Mouse (Mus musculus) adrenal gland, postnatal 14 days (tissue): ENCODE data around the gene Cst12. TPM values are rescaled to one million over a fixed set of nuclear protein-coding genes. Genes with fewer than 3 reads are reported as not detected.
A peak's percentile ranks its signal among the peaks of the same experiment; 100 is the strongest.
"Not testable (repeated sequence)": the region's sequence is repeated elsewhere in the genome, so short reads cannot be mapped to it uniquely, and the experiment has no call there.

ENCODE experiments used
- DNase-seq: peaks from one replicate; pipeline ENCODE4 v3.0.0; 2021; ENCODE audit warnings: mixed read lengths
- long read RNA-seq, 2 experiments: library from polyadenylated mRNA; stranded (forward); transcript quantifications; one replicate each; pipeline ENCODE4 v2.0.0; 2021
- total RNA-seq: library from RNA; stranded (reverse); gene quantifications from 2 replicates; pipeline ENCODE4 v1.2.3, GENCODE M21; 2021

Gene Cst12
- not detected in 2 replicates for total RNA-seq
- long read RNA-seq, experiment 1, result 0 reads
- long read RNA-seq, experiment 2, result 0 reads

GRCm38 (mm10) chr2:148789142-148789541, at the start of gene Cst12:
Gene Cst12 (plus strand): TSS chr2:148789361.
- no peak for DNase-seq

- DNase-seq, result no peak
Measured at GRCm38 (mm10) chr2:148743001-148743400, 46.2 kb upstream of the Cst12 start.

- DNase-seq, result no peak
Measured at GRCm38 (mm10) chr2:148743846-148744407, 45.2 kb upstream of the Cst12 start.

- no peak for DNase-seq
Measured at GRCm38 (mm10) chr2:148750058-148750457, 39.1 kb upstream of the Cst12 start, which contains the start of gene Cstl1. Gene Cstl1 (plus strand): TSS chr2:148750358.

- DNase-seq, result peak; percentile 82
Measured at GRCm38 (mm10) chr2:148751893-148752813, 37.0 kb upstream of the Cst12 start.

GRCm38 (mm10) chr2:148754310-148754846, 34.8 kb upstream of the Cst12 start:
- DNase-seq, result no peak

GRCm38 (mm10) chr2:148763648-148764388, 25.3 kb upstream of the Cst12 start:
- DNase-seq, result no peak

GRCm38 (mm10) chr2:148771397-148771796, 17.8 kb upstream of the Cst12 start, which contains the start of gene Cst11:
Gene Cst11 (minus strand): TSS chr2:148771497.
- DNase-seq, result not testable (repeated sequence)

GRCm38 (mm10) chr2:148781709-148782108, 7.5 kb upstream of the Cst12 start, which contains the start of gene 8030411F24Rik:
Gene 8030411F24Rik (plus strand): TSS chr2:148782009.
- DNase-seq, result no peak

GRCm38 (mm10) chr2:148798485-148798884, 9.3 kb downstream of the Cst12 start, which contains the start of gene Cst8:
Gene Cst8 (plus strand): TSS chr2:148798785.
- no peak for DNase-seq

GRCm38 (mm10) chr2:148801491-148801921, 12.3 kb downstream of the Cst12 start:
- DNase-seq, result no peak

GRCm38 (mm10) chr2:148806696-148807095, 17.5 kb downstream of the Cst12 start:
- no peak for DNase-seq

- no peak for DNase-seq
Measured at GRCm38 (mm10) chr2:148819909-148820308, 30.7 kb downstream of the Cst12 start, which contains the start of gene Cst13. Gene Cst13 (plus strand): TSS chr2:148820081.

GRCm38 (mm10) chr2:148825986-148826385, 36.8 kb downstream of the Cst12 start:
- no peak for DNase-seq

- no peak for DNase-seq
Measured at GRCm38 (mm10) chr2:148834912-148835311, 45.8 kb downstream of the Cst12 start, which contains the start of gene Cst9. Gene Cst9 (plus strand): TSS chr2:148835147.

GRCm38 (mm10) chr2:148838075-148838777, 49.1 kb downstream of the Cst12 start:
- no peak for DNase-seq

GRCm38 (mm10) chr2:148839224-148839623, 50.1 kb downstream of the Cst12 start:
- no peak for DNase-seq
